Mouse (Mus musculus) embryo, embryonic 9.5 days (tissue): Measurements from ENCODE around the gene Ccdc40.
"Not testable (repeated sequence)": the region's sequence is repeated elsewhere in the genome, so short reads cannot be mapped to it uniquely, and the experiment has no call there.

Source experiments
- DNase-seq: peaks from one replicate; pipeline ENCODE4 v3.0.0-alpha.2; 2017; ENCODE audit errors: extremely low spot score

The Ccdc40 gene

DNA sequence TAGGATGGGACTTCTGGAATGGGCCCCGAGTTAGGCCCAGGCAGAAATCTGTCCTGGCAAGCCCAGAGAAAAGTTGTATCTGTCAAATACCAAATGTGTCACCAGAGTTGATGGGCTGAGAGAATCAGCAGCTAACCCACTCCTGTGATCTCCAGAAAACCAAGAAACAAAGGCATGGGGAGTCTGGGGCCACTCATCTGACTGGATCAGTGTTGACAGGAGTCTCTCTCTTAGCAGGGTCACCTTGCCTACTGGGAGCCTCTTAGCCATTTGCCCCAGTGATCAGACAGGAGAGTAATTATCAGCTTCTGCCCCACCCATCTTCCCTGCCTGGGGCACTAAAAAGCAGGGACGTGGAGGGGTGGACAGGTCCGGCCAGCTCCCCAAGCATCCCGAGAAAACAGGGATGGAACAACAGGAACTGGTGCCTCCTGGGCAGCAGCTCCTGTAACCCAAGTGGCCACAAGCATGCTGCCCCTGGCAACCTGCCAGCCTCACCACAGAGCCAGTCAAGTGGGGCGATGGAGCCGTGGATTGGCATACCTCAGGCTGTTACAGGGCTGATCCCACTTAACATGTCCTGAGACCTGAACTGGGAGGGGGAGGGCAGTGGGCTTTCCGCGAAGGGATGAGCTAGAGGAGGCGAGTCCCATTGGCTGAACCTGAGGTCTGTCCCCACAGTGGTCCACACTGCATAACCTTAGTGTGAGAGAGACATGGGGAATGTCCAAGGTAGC lies 57.6 kb downstream of the Ccdc40 start:
- no peak for DNase-seq

DNA sequence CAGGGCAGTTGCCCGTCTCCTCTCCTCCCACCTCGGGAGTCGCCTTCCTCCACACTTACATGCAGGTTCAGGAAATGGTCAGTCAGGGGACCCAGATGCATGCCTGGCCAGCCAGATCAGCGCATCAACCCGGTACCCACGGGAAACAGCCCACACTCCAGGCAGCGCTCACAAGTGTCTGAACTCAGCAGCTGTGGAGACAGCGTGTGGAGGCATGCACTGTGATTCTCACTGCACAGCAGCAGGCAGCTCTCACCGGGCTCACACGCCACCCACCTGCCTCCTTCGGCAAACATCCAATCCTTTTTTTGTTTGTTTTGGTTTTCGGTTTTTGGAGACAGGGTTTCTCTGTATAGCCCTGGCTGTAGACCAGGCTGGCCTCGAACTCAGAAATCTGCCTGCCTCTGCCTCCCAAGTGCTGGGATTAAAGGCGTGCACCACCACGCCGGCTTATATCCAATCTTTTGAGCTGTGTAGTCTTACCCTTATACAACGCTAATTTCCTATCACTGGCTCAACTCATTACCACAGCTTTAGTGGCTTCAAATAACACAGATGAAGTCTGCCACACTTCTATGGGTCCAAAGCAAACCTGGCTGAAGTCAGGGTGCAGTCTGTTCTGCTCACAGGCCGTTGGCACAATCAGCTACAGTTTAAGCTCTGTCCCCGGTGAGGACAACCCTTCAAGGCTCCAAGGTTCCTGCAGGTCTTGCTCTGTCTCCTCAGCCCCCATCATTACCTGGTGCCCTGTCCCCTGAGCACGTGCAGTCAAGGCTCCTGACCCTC lies 59.0 kb downstream of the Ccdc40 start:
- DNase-seq = no peak

- not testable (repeated sequence) for DNase-seq
These were observed 64.5 kb downstream of the Ccdc40 start for GRCm38 (mm10) chr11:119292861-119293260.

- DNase-seq = no peak
These were observed 69.6 kb downstream of the Ccdc40 start for GRCm38 (mm10) chr11:119297996-119298395.

DNA sequence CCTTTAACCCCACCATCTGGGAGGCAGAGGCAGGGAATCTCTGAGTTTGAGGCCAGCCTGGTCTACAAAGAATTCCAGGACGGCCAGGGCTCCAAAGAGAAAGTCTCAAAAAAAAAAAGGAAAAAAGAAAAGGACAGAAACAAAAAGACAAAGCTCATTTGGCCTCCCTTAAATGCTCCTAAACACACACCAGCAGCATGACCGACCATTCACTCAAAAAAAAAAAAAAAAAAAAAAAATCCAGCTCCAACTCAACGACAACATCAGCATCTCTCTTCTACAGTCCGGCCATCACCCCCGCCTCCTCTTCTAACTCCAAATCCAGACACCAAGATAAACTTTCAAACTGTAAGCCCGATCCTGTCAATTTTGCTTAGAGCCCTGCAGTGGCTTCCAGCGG lies 70.5 kb downstream of the Ccdc40 start:
- DNase-seq = no peak

- DNase-seq = peak; percentile 98
These were observed 71.2 kb downstream of the Ccdc40 start, which contains the start of gene Eif4a3 for GRCm38 (mm10) chr11:119299391-119300245. TSS of gene Eif4a3 (minus strand) at chr11:119300089.

DNA sequence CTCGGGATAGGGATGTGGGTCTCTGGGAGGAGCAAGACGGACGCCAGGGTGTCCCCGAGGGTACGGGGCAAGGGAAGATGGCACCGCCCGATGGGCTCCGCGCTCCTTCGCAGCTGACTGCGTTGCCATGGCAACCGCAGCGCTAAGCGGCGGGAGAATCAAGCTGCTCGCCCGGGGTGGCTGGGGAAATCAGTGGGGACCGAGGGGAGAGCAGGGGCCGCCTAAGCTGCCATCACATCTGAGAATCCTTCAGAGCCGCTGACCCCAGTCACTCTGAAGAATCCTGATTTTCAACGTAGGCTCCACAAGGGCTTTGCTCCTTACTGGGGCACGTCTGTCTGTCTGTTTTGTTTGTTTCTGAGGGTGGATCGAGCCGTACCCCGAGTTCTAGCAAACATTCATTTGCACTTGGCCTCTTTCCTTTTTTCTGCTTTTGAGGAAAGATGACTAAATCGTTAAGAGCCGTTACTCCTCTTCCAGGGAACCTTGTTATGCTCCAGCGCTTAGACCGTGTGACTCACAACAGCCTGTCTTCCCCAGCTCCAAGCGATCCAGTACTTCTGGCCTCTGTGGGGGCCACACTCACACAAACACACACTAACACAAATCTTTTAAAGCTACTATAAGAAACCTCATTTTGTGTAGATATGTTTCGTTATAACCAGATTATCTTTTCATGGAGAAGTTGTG lies 72.0 kb downstream of the Ccdc40 start:
- no peak for DNase-seq

- DNase-seq = no peak
These were observed 72.6 kb downstream of the Ccdc40 start for GRCm38 (mm10) chr11:119300986-119301385.

DNA sequence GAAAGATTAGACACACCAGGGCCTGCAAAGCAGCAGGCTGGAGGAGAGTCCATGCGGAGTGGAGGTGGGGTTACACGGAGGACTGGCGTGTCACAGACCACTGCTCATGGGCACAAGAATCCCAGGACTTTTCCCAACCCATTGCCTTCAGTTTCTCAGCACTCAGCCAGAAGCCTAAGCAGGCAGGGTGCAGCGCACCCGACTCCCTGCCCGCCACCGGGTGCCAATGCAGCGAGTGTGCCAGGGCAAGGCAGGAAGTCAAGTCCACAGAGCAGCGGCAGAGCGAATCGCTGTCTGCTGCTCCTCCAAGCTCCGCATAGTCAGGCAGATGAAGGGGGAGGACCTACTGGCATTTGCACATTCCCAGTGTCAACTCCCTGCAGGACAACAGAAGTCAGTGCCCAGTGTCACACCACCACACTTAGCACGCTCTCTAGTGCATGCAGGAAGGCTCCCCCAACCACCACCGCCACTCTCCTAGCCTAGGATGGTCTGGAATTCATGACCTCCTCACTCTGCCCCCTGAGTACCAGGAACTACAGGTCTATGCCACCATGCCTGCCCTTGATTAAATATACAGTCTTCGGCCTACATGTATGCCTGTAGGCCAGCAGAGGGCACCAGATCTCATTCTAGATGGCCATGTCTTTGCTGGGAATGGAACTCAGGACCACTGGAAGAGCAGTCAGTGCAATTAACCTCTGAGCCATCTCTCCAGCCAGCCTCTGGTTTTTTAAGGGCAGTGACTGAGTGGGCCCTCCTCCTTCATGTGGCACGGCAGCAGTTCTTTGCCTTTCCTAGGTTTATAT lies 76.7 kb downstream of the Ccdc40 start:
- peak; percentile 47 for DNase-seq

DNA sequence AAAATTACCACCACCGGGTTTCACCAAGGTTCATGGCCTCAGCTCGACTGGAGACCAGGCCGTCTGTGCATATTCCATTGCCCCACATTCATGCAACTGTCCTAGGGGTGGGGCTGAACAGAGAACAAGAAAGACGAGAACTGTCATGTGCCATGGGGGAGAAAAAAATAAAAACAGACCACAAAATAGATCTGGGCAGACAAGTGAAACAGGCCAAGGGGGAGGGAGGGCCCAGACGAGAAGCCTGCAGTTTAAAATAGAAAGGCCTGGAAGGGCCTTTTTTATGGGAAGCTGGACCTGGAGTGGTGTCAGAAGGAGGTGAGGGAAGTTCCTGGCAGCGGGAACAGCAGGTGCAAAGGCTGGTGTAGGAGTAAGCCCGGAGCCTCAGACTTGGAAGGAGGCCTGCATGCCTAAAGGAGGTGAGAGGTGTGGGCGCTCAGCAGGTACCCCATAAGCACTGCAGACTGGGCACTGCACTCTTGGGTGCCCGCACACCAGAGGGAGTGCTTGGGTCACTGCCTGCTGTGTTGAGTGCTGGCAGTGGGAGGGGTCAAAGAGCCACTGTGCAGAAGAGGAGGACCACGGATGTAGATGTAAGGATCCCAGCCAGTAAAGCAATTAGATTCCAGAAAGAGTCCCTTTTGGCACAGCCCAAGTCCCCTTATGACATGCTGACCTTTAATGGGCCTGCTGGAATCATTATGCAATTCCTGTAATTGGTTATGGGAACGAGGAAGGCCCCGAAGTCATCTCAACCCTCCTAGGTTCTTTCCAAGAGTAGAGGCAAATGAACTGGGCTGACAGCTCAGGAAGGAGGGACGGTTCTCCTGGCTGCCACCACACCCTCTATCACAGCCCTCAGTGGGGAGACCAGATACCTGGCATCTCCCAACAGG lies 78.6 kb downstream of the Ccdc40 start:
- no peak for DNase-seq

GRCm38 (mm10) chr11:119307658-119307867 lies 79.2 kb downstream of the Ccdc40 start, which contains the start of gene Card14:
TSS of gene Card14 (plus strand) at chr11:119307768.
- no peak for DNase-seq

DNA sequence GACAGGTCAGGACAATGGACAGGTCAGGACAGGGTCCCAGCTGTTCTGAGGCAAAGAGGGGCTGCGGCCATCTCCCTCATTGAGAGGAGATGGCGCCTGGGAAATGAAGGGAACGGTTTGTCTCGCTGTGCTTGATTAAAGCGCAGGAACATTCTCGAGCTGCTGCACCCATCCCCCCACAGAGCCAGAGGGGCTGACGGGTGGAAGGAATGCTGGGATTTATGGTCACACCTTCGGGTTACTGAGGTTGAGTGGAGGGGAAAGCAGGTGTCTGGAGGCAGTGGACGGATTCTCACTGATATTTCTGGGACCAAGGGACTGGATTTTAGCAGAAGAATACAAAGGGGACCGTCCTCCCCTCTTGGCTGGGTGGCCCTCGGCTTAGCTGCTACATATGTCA lies 79.5 kb downstream of the Ccdc40 start:
- DNase-seq = no peak

DNA sequence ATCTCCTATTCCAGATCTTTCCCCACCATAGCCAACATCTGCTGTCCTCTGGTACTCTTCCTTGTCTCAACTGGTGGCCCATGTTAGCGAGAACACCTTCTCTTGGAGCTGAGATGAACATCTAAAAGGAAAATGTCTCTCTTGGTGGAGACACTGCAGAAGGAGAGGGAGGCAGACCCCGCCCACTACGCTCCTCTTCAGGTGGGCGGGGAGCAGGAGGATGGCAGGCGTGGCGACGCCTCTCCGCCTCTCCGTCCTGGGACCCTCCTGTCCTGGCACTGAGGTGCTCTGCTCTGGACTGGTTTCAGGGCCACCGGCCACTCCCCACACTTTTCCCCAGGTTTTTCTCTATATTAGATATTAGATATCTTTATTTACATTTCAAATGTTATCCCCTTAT lies 82.2 kb downstream of the Ccdc40 start:
- no peak for DNase-seq

DNA sequence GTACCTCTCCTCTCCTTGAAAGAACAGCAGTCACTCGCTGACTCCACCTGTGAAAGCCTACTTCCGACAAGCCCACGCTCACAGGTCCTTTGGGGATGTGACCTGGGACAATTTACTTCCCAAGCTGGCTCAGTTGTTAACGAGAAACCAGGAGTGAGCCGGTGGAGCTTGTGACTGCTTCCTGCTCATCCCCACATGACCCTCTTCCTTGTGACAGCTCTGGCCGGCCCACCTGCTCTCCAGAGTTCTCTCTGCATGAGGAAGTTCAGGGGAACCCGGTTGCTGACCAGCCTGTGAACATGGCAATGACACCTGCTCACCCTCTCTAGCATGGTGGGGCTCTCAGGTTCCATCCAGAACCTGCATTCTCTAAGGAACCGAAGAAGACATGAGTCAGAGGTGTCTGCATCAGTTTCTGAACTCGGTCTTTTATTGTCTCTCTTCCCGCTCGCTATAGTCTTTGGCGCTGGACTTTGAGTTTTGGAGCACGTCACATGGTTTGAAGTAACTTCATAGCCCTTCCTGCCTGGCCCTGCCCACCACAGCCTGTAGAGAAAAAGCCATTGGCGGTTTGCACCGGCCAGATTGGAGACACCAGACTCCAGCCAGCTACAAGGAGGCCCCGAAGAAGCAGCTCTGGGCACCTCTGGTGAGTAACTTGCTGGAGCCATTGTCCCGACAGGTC lies 86.0 kb downstream of the Ccdc40 start:
- no peak for DNase-seq
